Mouse (Mus musculus) midbrain, embryonic 16.5 days (tissue): ENCODE measurements around the gene Perp. TPM values are rescaled to one million over a fixed set of nuclear protein-coding genes. Genes with fewer than 3 reads are reported as not detected.
A peak's percentile ranks its signal among the peaks of the same experiment; 100 is the strongest.

Experiments used
- ATAC-seq: fragments of 200-750 bp; cut with Nextera tagmentation; 2 replicates; pipeline ENCODE4 v1.8.0; 2017; ENCODE audit warnings: moderate TSS enrichment
- H3K27ac ChIP-seq: fragments of 300-500 bp; sonication (generic); 2 replicates; pipeline ENCODE4 v1.5.1; 2014; ENCODE audit warnings: mild to moderate bottlenecking, low read length, mixed read lengths
- H3K27me3 ChIP-seq: fragments of 300-500 bp; sonication (generic); 2 replicates; pipeline ENCODE4 v1.6.1; 2014; ENCODE audit warnings: low read depth, low read length, mixed read lengths; ENCODE audit not compliant: control insufficient read depth, insufficient read depth
- H3K36me3 ChIP-seq: fragments of 300-500 bp; sonication (generic); 2 replicates; pipeline ENCODE4 v1.6.1; 2014; ENCODE audit warnings: mild to moderate bottlenecking, low read length, moderate library complexity, mixed read lengths; ENCODE audit not compliant: control insufficient read depth, insufficient read depth
- H3K4me1 ChIP-seq: fragments of 300-500 bp; sonication (generic); 2 replicates; pipeline ENCODE4 v1.6.1; 2014; ENCODE audit warnings: mild to moderate bottlenecking, low read length, mixed read lengths; ENCODE audit not compliant: control insufficient read depth, insufficient read depth
- H3K4me2 ChIP-seq: fragments of 300-500 bp; sonication (generic); 2 replicates; pipeline ENCODE4 v1.6.1; 2014; ENCODE audit warnings: mild to moderate bottlenecking, low read length, mixed read lengths
- H3K4me3 ChIP-seq: fragments of 300-500 bp; sonication (generic); 2 replicates; pipeline ENCODE4 v1.5.1; 2014; ENCODE audit warnings: low read depth, mild to moderate bottlenecking, low read length, moderate library complexity, mixed read lengths
- H3K9ac ChIP-seq: fragments of 300-500 bp; sonication (generic); 2 replicates; pipeline ENCODE4 v1.6.1; 2014; ENCODE audit warnings: low read depth, low read length, mixed read lengths
- H3K9me3 ChIP-seq: fragments of 300-500 bp; sonication (generic); replicated peaks from 2 replicates; pipeline ENCODE4 v1.6.1; 2014; ENCODE audit warnings: mild to moderate bottlenecking, low read length, mixed read lengths; ENCODE audit not compliant: control insufficient read depth, poor library complexity, severe bottlenecking
- WGBS: fragments of 180-500 bp; shearing (Covaris S2); extraction: QIAGEN DNeasy Blood & Tissue Kit; methylation state at CpG from one replicate; pipeline ENCODE4 v1.1.7; 2014; 5-methylcytosine and 5-hydroxymethylcytosine counted together
- polyA plus RNA-seq: library from polyadenylated mRNA; unstranded; fragments of >200 nt; fragmentation: Nextera tagmentation; extraction: Ambion mirVana; gene quantifications from 2 replicates; pipeline ENCODE4 v1.2.1, GENCODE M21; 2015

Gene Perp
- polyA plus RNA-seq, 1 experiment from 2014 or later: 12.4 TPM

- H3K9ac ChIP-seq: no peak overlapping the region
- H3K4me3 ChIP-seq: no peak overlapping the region
- 49% methylated on average over 5 of the region's 6 CpGs for WGBS
- 0 out of 2 replicates have a peak, but pooled peaks have one; percentile 51 for ATAC-seq
- no peak overlapping the region for H3K27ac ChIP-seq
- no peaks in the 10 kb centered on the region for H3K9me3 ChIP-seq
- H3K36me3 ChIP-seq: no peaks in the 10 kb centered on the region
- no peaks in the 10 kb centered on the region for H3K27me3 ChIP-seq
- no peaks in the 10 kb centered on the region for H3K4me1 ChIP-seq
- no peak overlapping the region for H3K4me2 ChIP-seq
Measured at GRCm38 (mm10) chr10:18835684-18836479, 8.9 kb upstream of the Perp start.

- 86% methylated on average over 4 of the region's 4 CpGs for WGBS
Measured at GRCm38 (mm10) chr10:18839530-18839929, 5.3 kb upstream of the Perp start.

GRCm38 (mm10) chr10:18840736-18841135 lies 4.1 kb upstream of the Perp start:
- H3K36me3 ChIP-seq: no peaks in the 10 kb centered on the region
- peaks cover 9% of the 10 kb centered on the region for H3K27me3 ChIP-seq
- no peak overlapping the region for H3K27ac ChIP-seq
- H3K4me1 ChIP-seq: peaks cover 6% of the 10 kb centered on the region
- H3K4me2 ChIP-seq: no peak overlapping the region
- WGBS: 69% methylated on average over 4 of the region's 4 CpGs
- no peak overlapping the region for H3K4me3 ChIP-seq
- no peak for ATAC-seq
- H3K9me3 ChIP-seq: no peaks in the 10 kb centered on the region
- no peak overlapping the region for H3K9ac ChIP-seq

More at GRCm38 (mm10) chr10:18839530-18839929, 5.3 kb upstream of the Perp start:
- Histone ChIP-seq H3K36me3 (no peaks in the 10 kb centered on the region), H3K4me1 (0 out of 2 replicates have a peak, but pooled peaks cover under 1% of the 10 kb centered on the region), H3K4me2 (no peak overlapping the region), H3K27me3 (peaks cover 5% of the 10 kb centered on the region), H3K9me3 (no peaks in the 10 kb centered on the region), H3K27ac (no peak overlapping the region), H3K4me3 (no peak overlapping the region), H3K9ac (no peak overlapping the region)
- ATAC-seq: no peak

GRCm38 (mm10) chr10:18845287-18845662 lies 455 bp downstream of the Perp start:
- Histone ChIP-seq H3K9ac (peak overlapping the region; percentile 72), H3K4me2 (peak overlapping the region; percentile 95), H3K36me3 (no peaks in the 10 kb centered on the region), H3K27me3 (peaks cover 18% of the 10 kb centered on the region), H3K9me3 (no peaks in the 10 kb centered on the region), H3K27ac (no peak overlapping the region), H3K4me3 (peak overlapping the region; percentile 64), H3K4me1 (peaks cover 6% of the 10 kb centered on the region)
- 7% methylated on average over 18 of the region's 18 CpGs for WGBS
- no peak; the same call in 1 of the 2 replicates for ATAC-seq

- H3K27ac ChIP-seq: no peak overlapping the region
- no peak overlapping the region for H3K4me3 ChIP-seq
- no peaks in the 10 kb centered on the region for H3K36me3 ChIP-seq
- no peak overlapping the region for H3K9ac ChIP-seq
- ATAC-seq: no peak
- H3K27me3 ChIP-seq: peaks cover 18% of the 10 kb centered on the region
- no peak overlapping the region for H3K4me2 ChIP-seq
- 66% methylated on average over 4 of the region's 4 CpGs for WGBS
- H3K4me1 ChIP-seq: peaks cover 6% of the 10 kb centered on the region
- H3K9me3 ChIP-seq: no peaks in the 10 kb centered on the region
Measured at GRCm38 (mm10) chr10:18845711-18846110, 891 bp downstream of the Perp start.

- Histone ChIP-seq H3K4me1 (peaks cover 6% of the 10 kb centered on the region), H3K9me3 (no peaks in the 10 kb centered on the region), H3K36me3 (no peaks in the 10 kb centered on the region), H3K4me3 (no peak overlapping the region), H3K9ac (no peak overlapping the region), H3K27ac (no peak overlapping the region), H3K4me2 (no peak overlapping the region), H3K27me3 (peaks cover 18% of the 10 kb centered on the region)
- WGBS: 81% methylated on average over 8 of the region's 8 CpGs
- ATAC-seq: no peak
Measured at GRCm38 (mm10) chr10:18846474-18847264, 1.8 kb downstream of the Perp start.

GRCm38 (mm10) chr10:18850177-18850576 lies 5.4 kb downstream of the Perp start:
- H3K4me3 ChIP-seq: no peak overlapping the region
- no peak overlapping the region for H3K4me2 ChIP-seq

GRCm38 (mm10) chr10:18853417-18853816 lies 8.6 kb downstream of the Perp start:
- ATAC-seq: no peak
- WGBS: 92% methylated on average over 7 of the region's 7 CpGs

More at GRCm38 (mm10) chr10:18850177-18850576, 5.4 kb downstream of the Perp start:
- no peaks in the 10 kb centered on the region for H3K9me3 ChIP-seq
- H3K27me3 ChIP-seq: peaks cover 12% of the 10 kb centered on the region
- H3K4me1 ChIP-seq: peaks cover 2% of the 10 kb centered on the region; the same call in 1 of the 2 replicates
- H3K9ac ChIP-seq: no peak overlapping the region
- WGBS: 95% methylated on average over 4 of the region's 4 CpGs
- no peak for ATAC-seq
- no peaks in the 10 kb centered on the region for H3K36me3 ChIP-seq
- H3K27ac ChIP-seq: no peak overlapping the region

GRCm38 (mm10) chr10:18857244-18857643 lies 12.4 kb downstream of the Perp start:
- Histone ChIP-seq H3K4me2 (no peak overlapping the region), H3K27me3 (no peaks in the 10 kb centered on the region), H3K4me1 (no peaks in the 10 kb centered on the region), H3K36me3 (no peaks in the 10 kb centered on the region), H3K27ac (no peak overlapping the region), H3K9me3 (no peaks in the 10 kb centered on the region), H3K4me3 (no peak overlapping the region), H3K9ac (no peak overlapping the region)
- ATAC-seq: no peak
- 92% methylated on average over 4 of the region's 4 CpGs for WGBS

More at GRCm38 (mm10) chr10:18853417-18853816, 8.6 kb downstream of the Perp start:
- no peak overlapping the region for H3K27ac ChIP-seq
- no peaks in the 10 kb centered on the region for H3K27me3 ChIP-seq
- no peaks in the 10 kb centered on the region for H3K4me1 ChIP-seq
- H3K9me3 ChIP-seq: no peaks in the 10 kb centered on the region
- no peak overlapping the region for H3K4me3 ChIP-seq
- H3K36me3 ChIP-seq: no peaks in the 10 kb centered on the region
- no peak overlapping the region for H3K4me2 ChIP-seq
- no peak overlapping the region for H3K9ac ChIP-seq
